Mouse (Mus musculus) CD8-positive naive resting alpha-beta T cell, adult 2 months (primary cell): ENCODE measurements around the gene Tfcp2l1.

Experiments used
- DNase-seq, 2 experiments: peaks; one replicate each; pipeline ENCODE4 v3.0.0; 2022; ENCODE audit warnings: low read depth in 2 of 2, low spot score in 2 of 2

Gene Tfcp2l1

GRCm38 (mm10) chr1:118649933-118650770 lies 22.4 kb downstream of the Tfcp2l1 start:
- no peak for DNase-seq

GRCm38 (mm10) chr1:118650771-118651080 lies 23.0 kb downstream of the Tfcp2l1 start:
- no peak for DNase-seq

GRCm38 (mm10) chr1:118658716-118659115 lies 31.0 kb downstream of the Tfcp2l1 start:
- no peak for DNase-seq

- no peak for DNase-seq
These were observed 33.2 kb downstream of the Tfcp2l1 start for GRCm38 (mm10) chr1:118660880-118661465.

GRCm38 (mm10) chr1:118663062-118663461 lies 35.3 kb downstream of the Tfcp2l1 start:
- DNase-seq: no peak

- no peak for DNase-seq
These were observed 39.8 kb downstream of the Tfcp2l1 start for GRCm38 (mm10) chr1:118667536-118667935.

GRCm38 (mm10) chr1:118672196-118672595 lies 44.5 kb downstream of the Tfcp2l1 start:
- no peak for DNase-seq

GRCm38 (mm10) chr1:118674176-118674575 lies 46.4 kb downstream of the Tfcp2l1 start:
- DNase-seq: no peak

- no peak for DNase-seq
These were observed 54.2 kb downstream of the Tfcp2l1 start for GRCm38 (mm10) chr1:118681980-118682379.

GRCm38 (mm10) chr1:118683686-118684085 lies 55.9 kb downstream of the Tfcp2l1 start:
- no peak for DNase-seq

- DNase-seq: no peak
These were observed 60.0 kb downstream of the Tfcp2l1 start for GRCm38 (mm10) chr1:118687726-118688125.

- DNase-seq: no peak
These were observed 62.1 kb downstream of the Tfcp2l1 start for GRCm38 (mm10) chr1:118689830-118690229.

- no peak for DNase-seq
These were observed 66.7 kb downstream of the Tfcp2l1 start for GRCm38 (mm10) chr1:118694436-118694835.

- no peak for DNase-seq
These were observed 70.2 kb downstream of the Tfcp2l1 start for GRCm38 (mm10) chr1:118697906-118698305.

- DNase-seq: no peak
These were observed 71.6 kb downstream of the Tfcp2l1 start for GRCm38 (mm10) chr1:118699118-118699890.

- DNase-seq: no peak
These were observed 72.2 kb downstream of the Tfcp2l1 start for GRCm38 (mm10) chr1:118699961-118700360.

- no peak for DNase-seq
These were observed 83.9 kb downstream of the Tfcp2l1 start for GRCm38 (mm10) chr1:118711606-118712005.

GRCm38 (mm10) chr1:118716225-118716624 lies 88.5 kb downstream of the Tfcp2l1 start:
- DNase-seq: no peak

- no peak for DNase-seq
These were observed 90.3 kb downstream of the Tfcp2l1 start for GRCm38 (mm10) chr1:118718055-118718454.

GRCm38 (mm10) chr1:118719699-118720098 lies 92.0 kb downstream of the Tfcp2l1 start:
- no peak for DNase-seq

GRCm38 (mm10) chr1:118720474-118721095 lies 92.8 kb downstream of the Tfcp2l1 start:
- no peak for DNase-seq

GRCm38 (mm10) chr1:118727075-118727474 lies 99.3 kb downstream of the Tfcp2l1 start:
- DNase-seq: no peak
